Mouse (Mus musculus): ENCODE measurements around the gene Extl1. TPM values are rescaled to one million over a fixed set of nuclear protein-coding genes. Genes with fewer than 3 reads are reported as not detected.
A peak's percentile ranks its signal among the peaks of the same experiment; 100 is the strongest.

Gene Extl1
- polyA plus RNA-seq, 1 experiment from 2014 or later, result 0.11 TPM

- Histone ChIP-seq H3K27ac (ENCODE audit: low read depth, low read length) (no peak overlapping the region), H3K9ac (ENCODE audit: low read length) (no peak overlapping the region), H3K9me3 (ENCODE audit: control insufficient read depth, low read length) (no peaks in the 10 kb centered on the region), H3K4me2 (no peak overlapping the region), H3K4me1 (ENCODE audit: control insufficient read depth, insufficient read depth, low read length) (no peaks in the 10 kb centered on the region; the same call in 1 of the 2 replicates), H3K36me3 (ENCODE audit: control insufficient read depth, insufficient read depth, low read length) (no peaks in the 10 kb centered on the region), H3K27me3 (ENCODE audit: control insufficient read depth, insufficient read depth, low read length) (0 out of 2 replicates have a peak, but pooled peaks cover 3% of the 10 kb centered on the region), H3K4me3 (ENCODE audit: low read depth, low read length) (no peak overlapping the region)
- DNase-seq (ENCODE audit: low spot score, missing footprints) (no peak), ATAC-seq (ENCODE audit: low FRiP score) (no peak)
- 85% methylated on average over 6 of the region's 6 CpGs for WGBS
Measured at GRCm38 (mm10) chr4:134359649-134360048, 24.0 kb downstream of the Extl1 start.

DNA sequence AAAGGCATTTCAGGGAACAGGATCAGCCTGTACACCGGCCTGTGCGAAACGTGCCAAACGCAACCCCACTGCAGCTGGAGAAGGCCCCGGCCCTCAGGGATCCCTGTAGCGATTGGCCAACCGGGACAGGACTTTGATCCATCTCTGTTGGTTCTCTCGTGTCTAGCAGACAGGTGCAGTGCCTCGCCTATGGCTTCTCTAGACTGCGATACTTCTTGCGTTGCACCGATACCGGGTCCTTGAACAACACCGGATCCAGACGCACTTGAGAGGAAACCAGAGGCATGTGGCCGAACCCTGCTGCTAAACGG is 26.2 kb downstream of the Extl1 start:
- 0 out of 2 replicates have a peak, but pooled peaks cover 3% of the 10 kb centered on the region for H3K27me3 ChIP-seq (ENCODE audit: control insufficient read depth, insufficient read depth, low read length)
- H3K9me3 ChIP-seq (ENCODE audit: control insufficient read depth, low read length), result no peaks in the 10 kb centered on the region
- DNase-seq (ENCODE audit: low spot score, missing footprints), result no peak
- ATAC-seq (ENCODE audit: low FRiP score), result no peak
- 0 out of 2 replicates have a peak overlapping the region, but pooled peaks have one; percentile 8 for H3K4me3 ChIP-seq (ENCODE audit: low read depth, low read length)
- peak overlapping the region; percentile 13 for H3K9ac ChIP-seq (ENCODE audit: low read length)
- peak overlapping the region; percentile 5; the same call in 1 of the 2 replicates for H3K4me2 ChIP-seq
- no peak overlapping the region for H3K27ac ChIP-seq (ENCODE audit: low read depth, low read length)
- H3K4me1 ChIP-seq (ENCODE audit: control insufficient read depth, insufficient read depth, low read length), result no peaks in the 10 kb centered on the region; the same call in 1 of the 2 replicates
- no peaks in the 10 kb centered on the region for H3K36me3 ChIP-seq (ENCODE audit: control insufficient read depth, insufficient read depth, low read length)
- 41% methylated on average over 17 of the region's 17 CpGs for WGBS

DNA sequence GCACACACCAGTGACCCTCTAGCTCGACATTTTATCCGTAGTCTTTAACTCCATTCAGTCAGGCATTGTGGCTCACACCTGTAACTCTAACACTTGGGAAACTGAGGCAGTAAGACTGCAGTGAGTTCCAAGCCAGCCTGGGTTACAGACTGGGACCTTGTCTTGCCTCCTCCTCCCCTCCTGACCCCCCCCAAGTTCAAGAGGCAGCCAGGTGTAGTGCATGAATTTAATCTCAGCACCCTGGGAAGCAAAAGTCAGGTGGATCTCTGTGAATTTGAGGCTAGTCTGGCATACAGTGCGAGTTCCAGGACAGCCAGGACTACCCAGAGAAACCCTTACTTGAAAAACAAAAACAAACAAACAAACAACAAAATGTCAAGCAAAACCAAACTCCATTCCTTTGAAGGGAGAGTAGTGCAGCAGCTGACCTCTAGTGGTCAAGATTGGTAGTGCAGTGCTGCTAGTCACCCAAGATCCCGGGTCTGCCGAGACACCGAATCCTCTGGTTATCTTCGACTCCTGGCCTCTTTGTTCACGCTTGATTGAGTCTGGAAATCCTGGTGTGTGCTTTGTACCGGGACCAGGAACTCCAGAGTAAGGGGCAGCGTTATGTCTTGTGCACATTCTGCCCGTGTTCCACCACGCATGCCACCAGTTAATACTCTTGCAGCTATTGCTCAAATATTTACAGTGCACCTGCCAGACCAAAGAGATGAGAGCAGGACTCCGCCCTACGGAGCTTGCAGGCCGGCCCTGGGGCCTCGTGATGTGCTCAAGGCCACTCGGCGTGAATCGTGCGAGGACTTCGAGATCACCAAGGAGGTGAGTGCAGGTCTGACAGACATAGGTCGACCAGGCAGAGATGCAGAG is 26.8 kb downstream of the Extl1 start:
- Histone ChIP-seq H3K27me3 (ENCODE audit: control insufficient read depth, insufficient read depth, low read length) (0 out of 2 replicates have a peak, but pooled peaks cover 3% of the 10 kb centered on the region), H3K4me3 (ENCODE audit: low read depth, low read length) (peak overlapping the region; percentile 8; the same call in 1 of the 2 replicates), H3K36me3 (ENCODE audit: control insufficient read depth, insufficient read depth, low read length) (no peaks in the 10 kb centered on the region), H3K4me2 (peak overlapping the region; percentile 5; the same call in 1 of the 2 replicates), H3K9ac (ENCODE audit: low read length) (peak overlapping the region; percentile 13), H3K9me3 (ENCODE audit: control insufficient read depth, low read length) (no peaks in the 10 kb centered on the region), H3K4me1 (ENCODE audit: control insufficient read depth, insufficient read depth, low read length) (no peaks in the 10 kb centered on the region; the same call in 1 of the 2 replicates), H3K27ac (ENCODE audit: low read depth, low read length) (no peak overlapping the region)
- DNase-seq (ENCODE audit: low spot score, missing footprints), result peak; percentile 97
- WGBS, result 19% methylated on average over 22 of the region's 22 CpGs
- no peak for ATAC-seq (ENCODE audit: low FRiP score)

DNA sequence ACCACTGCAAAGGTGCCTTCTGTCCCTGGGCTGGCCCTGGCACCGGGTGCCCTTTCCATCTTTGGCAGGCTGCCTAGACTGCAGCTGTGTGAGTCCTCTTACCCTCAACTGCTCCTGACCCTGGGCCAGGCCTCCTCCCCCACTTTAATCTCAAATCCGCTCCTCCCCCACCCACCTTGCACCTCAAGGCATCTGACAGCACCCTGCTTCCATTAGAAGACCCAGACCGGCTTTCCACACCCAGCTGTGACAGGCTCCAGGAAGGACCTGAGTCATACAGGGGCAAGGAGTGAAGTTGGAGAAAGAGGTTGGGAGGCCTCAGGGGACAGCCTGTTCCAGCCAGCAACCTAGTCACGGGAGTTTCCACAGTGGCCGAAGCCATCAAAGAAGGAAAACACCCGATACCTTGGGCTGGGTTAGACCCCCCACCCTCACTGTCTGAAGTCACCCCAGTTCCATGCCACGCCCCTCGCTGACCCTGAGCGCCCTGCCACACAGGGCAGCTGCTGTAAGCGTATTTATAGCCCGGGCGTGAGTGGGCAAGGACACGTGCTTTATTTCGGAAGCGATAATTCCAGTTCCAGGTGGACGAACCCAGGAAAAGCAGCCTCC is 27.7 kb downstream of the Extl1 start:
- no peaks in the 10 kb centered on the region; the same call in 1 of the 2 replicates for H3K4me1 ChIP-seq (ENCODE audit: control insufficient read depth, insufficient read depth, low read length)
- no peak overlapping the region for H3K4me2 ChIP-seq
- H3K36me3 ChIP-seq (ENCODE audit: control insufficient read depth, insufficient read depth, low read length), result no peaks in the 10 kb centered on the region
- DNase-seq (ENCODE audit: low spot score, missing footprints) (no peak), ATAC-seq (ENCODE audit: low FRiP score) (no peak)
- 58% methylated on average over 16 of the region's 16 CpGs for WGBS
- no peaks in the 10 kb centered on the region for H3K9me3 ChIP-seq (ENCODE audit: control insufficient read depth, low read length)
- H3K27me3 ChIP-seq (ENCODE audit: control insufficient read depth, insufficient read depth, low read length), result 0 out of 2 replicates have a peak, but pooled peaks cover 3% of the 10 kb centered on the region
- H3K9ac ChIP-seq (ENCODE audit: low read length), result no peak overlapping the region
- H3K27ac ChIP-seq (ENCODE audit: low read depth, low read length), result no peak overlapping the region
- H3K4me3 ChIP-seq (ENCODE audit: low read depth, low read length), result no peak overlapping the region

DNA sequence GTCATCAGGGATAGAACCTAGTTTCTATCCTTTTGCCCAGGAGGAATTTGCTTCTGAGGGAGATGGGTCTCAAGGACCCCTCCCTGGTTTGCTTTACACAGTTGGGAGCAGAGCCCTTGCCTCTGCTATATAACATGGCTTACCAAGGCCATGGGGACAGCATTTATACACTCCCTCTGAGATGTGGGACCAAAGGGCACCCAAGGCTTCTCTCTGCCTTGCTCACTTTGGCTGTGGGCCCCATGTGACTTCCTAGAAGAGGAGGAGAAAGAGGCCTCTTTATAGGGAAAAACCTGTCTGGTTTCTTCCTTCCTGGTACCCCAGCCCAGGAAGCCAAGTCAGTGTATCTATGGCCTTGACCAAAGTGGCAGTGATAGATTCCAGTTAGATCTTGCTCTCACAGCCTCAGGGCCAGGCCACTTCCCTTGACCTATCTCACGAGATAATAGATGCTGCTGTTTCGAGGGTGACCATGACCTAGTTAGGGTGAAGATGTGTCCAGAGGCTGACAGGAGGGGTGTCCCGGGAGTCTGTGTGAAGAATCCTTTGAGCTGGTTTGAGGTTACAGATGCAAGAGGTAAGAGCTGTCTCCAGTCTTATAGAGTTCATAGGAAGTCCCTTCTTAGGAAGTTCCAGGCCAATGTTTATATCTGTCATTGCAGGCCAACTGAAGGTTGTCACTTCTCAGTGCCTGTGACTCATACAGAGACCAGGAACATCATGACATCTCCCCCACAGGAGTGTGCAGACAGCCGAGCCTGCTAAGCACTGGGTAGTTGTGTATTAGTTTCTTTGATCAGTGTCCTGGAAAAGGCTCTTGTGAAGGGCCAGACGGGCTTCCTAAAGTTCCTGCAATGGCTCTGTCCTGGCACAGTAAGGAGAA is 29.9 kb downstream of the Extl1 start:
- 68% methylated on average over 5 of the region's 5 CpGs for WGBS

GRCm38 (mm10) chr4:134352929-134353328 is 30.7 kb downstream of the Extl1 start:
- 83% methylated on average over 7 of the region's 7 CpGs for WGBS
- DNase-seq (ENCODE audit: low spot score, missing footprints) (no peak), ATAC-seq (ENCODE audit: low FRiP score) (no peak)
- Histone ChIP-seq H3K27me3 (ENCODE audit: control insufficient read depth, insufficient read depth, low read length) (0 out of 2 replicates have a peak, but pooled peaks cover 3% of the 10 kb centered on the region), H3K4me3 (ENCODE audit: low read depth, low read length) (no peak overlapping the region), H3K4me2 (no peak overlapping the region), H3K4me1 (ENCODE audit: control insufficient read depth, insufficient read depth, low read length) (no peaks in the 10 kb centered on the region; the same call in 1 of the 2 replicates), H3K9me3 (ENCODE audit: control insufficient read depth, low read length) (no peaks in the 10 kb centered on the region), H3K36me3 (ENCODE audit: control insufficient read depth, insufficient read depth, low read length) (no peaks in the 10 kb centered on the region), H3K9ac (ENCODE audit: low read length) (no peak overlapping the region), H3K27ac (ENCODE audit: low read depth, low read length) (no peak overlapping the region)

More for the DNA sequence above, 29.9 kb downstream of the Extl1 start:
- no peak overlapping the region for H3K4me2 ChIP-seq
- H3K4me1 ChIP-seq (ENCODE audit: control insufficient read depth, insufficient read depth, low read length), result no peaks in the 10 kb centered on the region; the same call in 1 of the 2 replicates
- H3K27ac ChIP-seq (ENCODE audit: low read depth, low read length), result no peak overlapping the region
- H3K36me3 ChIP-seq (ENCODE audit: control insufficient read depth, insufficient read depth, low read length), result no peaks in the 10 kb centered on the region
- H3K27me3 ChIP-seq (ENCODE audit: control insufficient read depth, insufficient read depth, low read length), result 0 out of 2 replicates have a peak, but pooled peaks cover 3% of the 10 kb centered on the region
- no peaks in the 10 kb centered on the region for H3K9me3 ChIP-seq (ENCODE audit: control insufficient read depth, low read length)
- no peak overlapping the region for H3K4me3 ChIP-seq (ENCODE audit: low read depth, low read length)
- no peak for DNase-seq (ENCODE audit: low spot score, missing footprints)
- no peak for ATAC-seq (ENCODE audit: low FRiP score)
- no peak overlapping the region for H3K9ac ChIP-seq (ENCODE audit: low read length)

- DNase-seq (ENCODE audit: low spot score, missing footprints), result no peak
- no peak for ATAC-seq (ENCODE audit: low FRiP score)
- no peak overlapping the region for H3K27ac ChIP-seq (ENCODE audit: low read depth, low read length)
- H3K4me2 ChIP-seq, result no peak overlapping the region
- H3K4me3 ChIP-seq (ENCODE audit: low read depth, low read length), result no peak overlapping the region
- no peaks in the 10 kb centered on the region for H3K9me3 ChIP-seq (ENCODE audit: control insufficient read depth, low read length)
- H3K36me3 ChIP-seq (ENCODE audit: control insufficient read depth, insufficient read depth, low read length), result no peaks in the 10 kb centered on the region
- H3K4me1 ChIP-seq (ENCODE audit: control insufficient read depth, insufficient read depth, low read length), result no peaks in the 10 kb centered on the region; the same call in 1 of the 2 replicates
- 67% methylated on average over 12 of the region's 12 CpGs for WGBS
- no peak overlapping the region for H3K9ac ChIP-seq (ENCODE audit: low read length)
- 0 out of 2 replicates have a peak, but pooled peaks cover under 1% of the 10 kb centered on the region for H3K27me3 ChIP-seq (ENCODE audit: control insufficient read depth, insufficient read depth, low read length)
Measured at GRCm38 (mm10) chr4:134352261-134352707, 31.4 kb downstream of the Extl1 start.

DNA sequence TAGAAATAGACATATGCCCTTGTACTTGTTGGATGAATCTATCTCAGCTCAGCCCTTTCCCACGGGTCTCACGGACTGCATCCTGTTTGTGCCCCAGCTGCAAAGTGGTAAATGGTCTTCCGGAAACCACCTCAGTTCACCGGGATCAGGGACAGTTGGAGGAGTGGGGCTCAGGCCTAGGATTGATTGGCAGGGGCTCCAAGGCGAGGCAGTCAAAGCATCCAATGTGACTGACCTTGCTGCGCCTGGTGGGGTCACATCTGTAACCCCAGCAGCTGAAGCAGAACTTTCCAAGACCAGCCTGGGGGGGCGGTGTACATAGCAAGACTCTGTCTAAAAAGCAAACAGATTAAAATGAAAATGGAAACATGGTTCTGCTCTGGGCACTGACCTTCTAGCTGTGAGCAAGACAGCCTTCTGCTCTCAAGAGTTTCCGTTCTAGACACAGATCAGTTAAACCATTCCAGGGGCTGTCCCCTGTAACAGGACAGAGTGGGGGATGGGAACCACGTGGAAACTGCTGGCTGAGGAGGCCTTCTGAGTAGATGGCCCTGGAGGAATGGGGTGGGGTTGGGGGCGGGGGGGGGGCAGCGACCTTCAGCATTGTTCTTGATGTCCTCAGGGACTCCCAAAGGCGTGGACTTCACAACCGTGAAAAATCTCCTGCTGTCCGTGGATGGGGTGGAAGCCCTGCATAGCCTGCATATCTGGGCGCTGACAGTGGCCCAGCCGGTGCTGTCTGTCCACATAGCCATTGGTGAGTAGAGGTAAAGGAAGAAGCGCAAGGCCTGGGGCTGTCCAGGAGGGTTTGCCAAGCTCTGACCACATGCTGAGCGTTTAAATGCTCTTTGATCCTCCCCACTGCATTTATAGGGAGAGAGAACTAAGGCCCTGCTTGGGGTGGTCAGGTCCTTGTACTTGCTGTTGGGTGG is 32.1 kb downstream of the Extl1 start:
- no peak for ATAC-seq (ENCODE audit: low FRiP score)
- Histone ChIP-seq H3K27me3 (ENCODE audit: control insufficient read depth, insufficient read depth, low read length) (no peaks in the 10 kb centered on the region), H3K4me3 (ENCODE audit: low read depth, low read length) (no peak overlapping the region), H3K4me2 (no peak overlapping the region), H3K9me3 (ENCODE audit: control insufficient read depth, low read length) (no peaks in the 10 kb centered on the region), H3K27ac (ENCODE audit: low read depth, low read length) (no peak overlapping the region), H3K4me1 (ENCODE audit: control insufficient read depth, insufficient read depth, low read length) (no peaks in the 10 kb centered on the region), H3K36me3 (ENCODE audit: control insufficient read depth, insufficient read depth, low read length) (no peaks in the 10 kb centered on the region), H3K9ac (ENCODE audit: low read length) (no peak overlapping the region)
- 50% methylated on average over 18 of the region's 18 CpGs for WGBS
- DNase-seq (ENCODE audit: low spot score, missing footprints), result no peak

Data from midbrain, embryonic 11.5 days (tissue).